Mouse (Mus musculus) kidney, postnatal 0 days (tissue): ENCODE results near the gene Neb. TPM values are rescaled to one million over a fixed set of nuclear protein-coding genes. Genes with fewer than 3 reads are reported as not detected.

Experiments
- ATAC-seq: fragments of 200-750 bp; cut with Nextera tagmentation; replicated peaks from 2 replicates; pipeline ENCODE4 v1.8.0; 2017; ENCODE audit warnings: low read depth, moderate number of reproducible peaks, moderate TSS enrichment, moderate library complexity; ENCODE audit not compliant: low FRiP score
- DNase-seq: peaks from one replicate; pipeline ENCODE4 v3.0.0-alpha.2; 2016; ENCODE audit warnings: low spot score
- H3K27ac ChIP-seq: fragments of 300-500 bp; sonication (generic); 2 replicates; pipeline ENCODE4 v1.5.1; 2014; ENCODE audit warnings: mild to moderate bottlenecking
- H3K27me3 ChIP-seq: fragments of 300-500 bp; sonication (generic); 2 replicates; pipeline ENCODE4 v1.6.1; 2014; ENCODE audit warnings: low read length, mixed read lengths; ENCODE audit not compliant: insufficient read depth
- H3K36me3 ChIP-seq: fragments of 300-500 bp; sonication (generic); 2 replicates; pipeline ENCODE4 v1.6.1; 2014; ENCODE audit warnings: low read length, mixed read lengths; ENCODE audit not compliant: insufficient read depth
- H3K4me1 ChIP-seq: fragments of 300-500 bp; sonication (generic); replicated peaks from 2 replicates; pipeline ENCODE4 v1.6.1; 2014; ENCODE audit warnings: antibody characterized with exemption, low read length, mixed read lengths; ENCODE audit not compliant: insufficient read depth
- H3K4me2 ChIP-seq: fragments of 300-500 bp; sonication (generic); 2 replicates; pipeline ENCODE4 v1.6.1; 2014; ENCODE audit warnings: mild to moderate bottlenecking, low read length, moderate library complexity, mixed read lengths
- H3K4me3 ChIP-seq: fragments of 300-500 bp; sonication (generic); replicated peaks from 2 replicates; pipeline ENCODE4 v1.5.1; 2014; ENCODE audit warnings: low read depth, low read length
- H3K9ac ChIP-seq: fragments of 300-500 bp; sonication (generic); 2 replicates; pipeline ENCODE4 v1.6.1; 2014; ENCODE audit warnings: low read depth, low read length
- H3K9me3 ChIP-seq: fragments of 300-500 bp; sonication (generic); replicated peaks from 2 replicates; pipeline ENCODE4 v1.6.1; 2016; ENCODE audit warnings: low read length, inconsistent platforms, mixed read lengths
- CTCF ChIP-seq: IDR thresholded peaks from 2 replicates; pipeline ENCODE4 v1.5.1; 2016; ENCODE audit warnings: antibody characterized with exemption, low read depth, mild to moderate bottlenecking, moderate library complexity
- whole genome bisulfite sequencing: fragments of 180-500 bp; shearing (Covaris S2); extraction: QIAGEN DNeasy Blood & Tissue Kit; methylation state at CpG from one replicate; pipeline ENCODE4 v1.1.7; 2014; 5-methylcytosine and 5-hydroxymethylcytosine counted together
- polyA plus RNA-seq: library from polyadenylated mRNA; unstranded; fragments of >200 nt; fragmentation: Nextera tagmentation; extraction: Ambion mirVana; gene quantifications from 2 replicates; pipeline ENCODE4 v1.2.1, GENCODE M21; 2015

The Neb gene
- polyA plus RNA-seq, 1 experiment from 2014 or later, result 0.75 TPM

GRCm38 (mm10) chr2:52386037-52386436 lies 7.8 kb upstream of the Neb start:
- Histone ChIP-seq H3K9ac (no peak overlapping the region), H3K4me3 (no peak overlapping the region), H3K27ac (peak overlapping the region; percentile 54; the same call in 1 of the 2 replicates), H3K4me1 (peaks cover 5% of the 10 kb centered on the region; the same call in 1 of the 2 replicates), H3K36me3 (no peaks in the 10 kb centered on the region), H3K27me3 (no peaks in the 10 kb centered on the region), H3K4me2 (peak overlapping the region; percentile 23; the same call in 1 of the 2 replicates), H3K9me3 (no peaks in the 10 kb centered on the region)
- ATAC-seq (no peak), DNase-seq (peak; percentile 47)
- WGBS, result 34% methylated on average over 7 of the region's 7 CpGs
- TF ChIP-seq CTCF, result no peak

GRCm38 (mm10) chr2:52378848-52379261 lies 581 bp upstream of the Neb start:
- DNase-seq (no peak), ATAC-seq (no peak)
- no peak for TF ChIP-seq CTCF
- Histone ChIP-seq H3K27me3 (no peaks in the 10 kb centered on the region), H3K4me3 (no peak overlapping the region), H3K36me3 (no peaks in the 10 kb centered on the region), H3K27ac (no peak overlapping the region), H3K9ac (no peak overlapping the region), H3K4me1 (no peaks in the 10 kb centered on the region), H3K9me3 (no peaks in the 10 kb centered on the region), H3K4me2 (no peak overlapping the region)
- 76% methylated on average over 10 of the region's 10 CpGs for WGBS

- H3K4me3 ChIP-seq, result no peak overlapping the region
- no peak overlapping the region for H3K4me2 ChIP-seq
- no peak for TF ChIP-seq CTCF
- no peaks in the 10 kb centered on the region for H3K36me3 ChIP-seq
- H3K27ac ChIP-seq, result no peak overlapping the region
- no peak for DNase-seq
- no peaks in the 10 kb centered on the region for H3K9me3 ChIP-seq
- no peaks in the 10 kb centered on the region for H3K27me3 ChIP-seq
- ATAC-seq, result no peak
- WGBS, result 59% methylated on average over 13 of the region's 13 CpGs
- no peaks in the 10 kb centered on the region for H3K4me1 ChIP-seq
- H3K9ac ChIP-seq, result no peak overlapping the region
Observed at GRCm38 (mm10) chr2:52377706-52378447, 397 bp downstream of the Neb start.

- Histone ChIP-seq H3K27ac (no peak overlapping the region), H3K9ac (no peak overlapping the region), H3K4me3 (no peak overlapping the region), H3K9me3 (no peaks in the 10 kb centered on the region), H3K36me3 (no peaks in the 10 kb centered on the region), H3K4me2 (no peak overlapping the region), H3K27me3 (no peaks in the 10 kb centered on the region), H3K4me1 (no peaks in the 10 kb centered on the region)
- DNase-seq (no peak), ATAC-seq (no peak)
- 88% methylated on average over 6 of the region's 6 CpGs for WGBS
- TF ChIP-seq CTCF, result no peak
Observed at GRCm38 (mm10) chr2:52374706-52375105, 3.6 kb downstream of the Neb start.

- TF ChIP-seq CTCF, result no peak
- Histone ChIP-seq H3K27me3 (no peaks in the 10 kb centered on the region), H3K27ac (no peak overlapping the region), H3K4me1 (no peaks in the 10 kb centered on the region), H3K4me2 (no peak overlapping the region), H3K4me3 (no peak overlapping the region), H3K36me3 (no peaks in the 10 kb centered on the region), H3K9me3 (no peaks in the 10 kb centered on the region), H3K9ac (no peak overlapping the region)
- ATAC-seq (no peak; the same call in 1 of the 2 replicates), DNase-seq (peak; percentile 71)
- 43% methylated on average over 6 of the region's 6 CpGs for WGBS
Observed at GRCm38 (mm10) chr2:52372480-52372879, 5.8 kb downstream of the Neb start.

GRCm38 (mm10) chr2:52372080-52372479 lies 6.2 kb downstream of the Neb start:
- no peak overlapping the region for H3K4me3 ChIP-seq
- ATAC-seq, result no peak
- DNase-seq, result no peak
- TF ChIP-seq CTCF, result no peak
- H3K4me1 ChIP-seq, result no peaks in the 10 kb centered on the region
- no peak overlapping the region for H3K27ac ChIP-seq
- no peaks in the 10 kb centered on the region for H3K9me3 ChIP-seq
- no peak overlapping the region for H3K9ac ChIP-seq
- 46% methylated on average over 4 of the region's 4 CpGs for WGBS
- no peaks in the 10 kb centered on the region for H3K36me3 ChIP-seq
- H3K4me2 ChIP-seq, result no peak overlapping the region
- no peaks in the 10 kb centered on the region for H3K27me3 ChIP-seq
